Mouse (Mus musculus) kidney, postnatal 4 days (tissue): ENCODE measurements at regions not wholly inside any gene's neighbourhood (a gene's known extent, or its start where the extent isn't known, plus 50 kb on each side); places are given as distances from the start of the nearest gene placed in this dataset.

Experiments
- DNase-seq, 2 experiments: peaks; one replicate each; pipeline ENCODE4 v3.0.0; 2021; ENCODE audit warnings: mixed read lengths in 2 of 2

DNA sequence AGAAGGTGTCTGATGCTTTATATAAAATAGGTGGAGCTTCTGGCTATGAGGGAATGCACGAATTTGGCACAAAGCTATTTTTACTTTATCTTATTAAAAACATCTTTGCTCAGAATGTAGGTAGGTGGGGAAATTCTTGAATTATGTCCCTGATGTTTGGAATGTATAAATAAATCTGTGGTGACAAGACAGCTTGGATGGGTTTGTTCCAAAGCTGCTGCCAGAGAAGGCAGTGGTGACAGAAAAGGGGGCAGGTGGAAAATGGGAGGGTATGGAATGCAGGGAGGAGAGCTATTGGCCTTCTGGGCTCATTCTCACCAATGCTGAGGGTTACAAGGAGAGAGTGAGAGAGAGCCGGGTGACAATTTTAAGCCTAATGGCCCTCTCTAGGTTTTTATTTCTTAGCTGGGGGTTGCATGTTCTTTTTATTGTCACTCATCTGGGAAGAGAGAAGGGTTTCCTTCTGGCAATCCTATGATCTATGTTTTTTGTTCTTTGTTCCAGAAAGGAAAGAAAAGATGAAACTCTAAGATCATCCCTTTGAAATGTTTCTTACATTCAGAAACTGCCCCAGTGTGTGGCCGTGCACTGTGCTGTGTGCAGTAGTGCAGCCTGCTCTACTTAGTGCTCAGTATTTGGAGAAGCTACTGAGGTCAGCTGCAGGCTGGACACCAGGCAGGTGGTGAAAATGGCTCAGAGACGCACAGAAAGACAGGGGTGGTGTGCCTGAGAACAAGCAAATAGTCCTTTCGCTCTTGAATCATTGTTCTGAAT is 205.2 kb upstream of the Fam92a start:
- no peak for DNase-seq

- DNase-seq = no peak
Measured at GRCm38 (mm10) chr4:12369551-12369950, 197.7 kb upstream of the Fam92a start.

DNA sequence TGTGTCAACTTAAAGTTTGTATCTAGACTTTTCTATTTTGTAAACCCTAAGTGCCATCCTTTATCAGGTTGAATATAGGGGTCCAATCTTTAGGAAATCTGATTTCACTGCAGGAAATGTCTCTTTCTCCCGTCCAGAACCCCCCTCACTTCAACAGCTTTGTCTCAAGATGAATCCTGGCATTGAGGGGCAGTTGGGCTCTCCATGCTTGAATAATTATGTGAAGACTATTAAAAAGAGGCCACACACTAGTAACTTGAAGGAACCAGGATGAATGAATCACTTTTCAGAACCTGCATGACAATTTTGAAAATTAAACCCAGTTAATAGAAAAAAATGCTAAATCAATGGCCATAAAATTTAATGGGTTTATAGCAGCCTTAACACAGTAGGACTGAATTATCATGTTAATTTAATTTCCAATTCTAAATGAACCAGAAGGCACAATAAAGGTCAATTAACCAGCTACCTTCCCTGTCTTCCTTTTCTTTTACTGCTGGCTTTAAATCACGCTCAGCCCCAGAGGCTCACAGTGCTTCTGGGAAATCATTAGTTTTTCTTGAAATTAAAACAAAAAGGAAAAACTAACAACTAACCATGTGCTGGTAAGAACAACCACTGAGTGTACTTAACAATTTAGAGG is 185.3 kb upstream of the Fam92a start:
- DNase-seq = no peak

- no peak for DNase-seq
Measured at GRCm38 (mm10) chr4:12353337-12353856, 181.6 kb upstream of the Fam92a start.

DNA sequence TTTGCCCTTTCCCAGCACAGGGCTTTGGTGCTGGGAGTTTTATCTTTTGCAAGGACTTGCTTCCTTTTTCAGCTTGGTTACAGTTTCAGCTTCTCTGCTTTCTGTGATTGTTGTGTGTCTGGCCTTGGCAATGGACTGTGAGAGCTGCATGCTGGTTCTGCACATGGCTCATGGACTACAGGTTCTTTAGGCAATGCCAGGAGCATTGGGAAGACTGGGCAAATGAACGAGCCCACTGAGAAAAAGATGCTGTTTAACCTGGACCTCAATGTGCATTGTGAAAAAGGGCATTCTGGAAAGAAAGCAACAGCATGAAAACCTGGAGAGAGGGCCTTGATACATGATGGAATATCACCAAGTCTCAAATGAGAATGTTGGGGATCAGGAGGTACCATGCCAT is 167.4 kb upstream of the Fam92a start:
- DNase-seq = no peak

- DNase-seq = no peak
Measured at GRCm38 (mm10) chr4:12334832-12335587, 163.2 kb upstream of the Fam92a start.

- no peak for DNase-seq
Measured at GRCm38 (mm10) chr4:12334429-12334828, 162.6 kb upstream of the Fam92a start.

DNA sequence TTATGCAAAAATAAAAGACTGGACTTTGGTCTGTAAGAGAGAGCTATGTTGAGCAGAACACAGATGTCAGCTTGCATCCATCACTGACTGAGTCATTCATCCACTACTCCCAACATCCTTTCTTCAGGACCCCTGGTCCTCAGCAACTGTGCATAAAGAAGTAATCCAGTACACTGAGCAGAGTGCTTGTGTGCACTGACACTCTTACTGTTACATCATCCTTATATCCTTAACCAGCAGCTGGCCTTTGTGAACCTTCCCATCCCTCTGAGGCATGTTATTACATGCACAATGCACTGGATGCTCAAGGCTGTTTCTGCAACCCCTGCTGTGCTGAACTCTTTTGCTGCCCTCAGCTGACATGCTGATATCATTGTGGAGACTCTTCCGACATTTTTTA is 144.2 kb upstream of the Fam92a start:
- DNase-seq = no peak

DNA sequence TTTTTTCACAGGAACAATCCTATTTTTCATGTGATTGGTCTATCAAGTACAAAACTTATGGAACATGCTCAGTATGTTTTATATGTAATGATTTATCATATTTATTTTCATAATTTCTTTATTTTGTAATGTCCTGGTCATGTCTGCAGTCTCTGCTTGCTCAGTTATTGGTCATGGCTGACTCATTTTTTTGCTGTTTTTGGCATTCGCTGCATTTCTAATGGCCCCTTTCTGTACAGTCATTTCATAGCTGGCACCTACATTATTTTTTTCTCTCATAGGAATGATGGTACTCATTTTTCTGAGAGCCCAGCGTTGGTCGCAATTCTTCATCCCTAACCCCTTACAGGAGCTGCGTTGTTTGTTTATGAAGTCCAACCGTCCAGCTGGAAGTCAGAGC is 136.5 kb upstream of the Fam92a start:
- DNase-seq = no peak

GRCm38 (mm10) chr4:12306618-12307565 is 135.1 kb upstream of the Fam92a start:
- no peak for DNase-seq

GRCm38 (mm10) chr4:12287079-12287686 is 115.4 kb upstream of the Fam92a start:
- no peak for DNase-seq

DNA sequence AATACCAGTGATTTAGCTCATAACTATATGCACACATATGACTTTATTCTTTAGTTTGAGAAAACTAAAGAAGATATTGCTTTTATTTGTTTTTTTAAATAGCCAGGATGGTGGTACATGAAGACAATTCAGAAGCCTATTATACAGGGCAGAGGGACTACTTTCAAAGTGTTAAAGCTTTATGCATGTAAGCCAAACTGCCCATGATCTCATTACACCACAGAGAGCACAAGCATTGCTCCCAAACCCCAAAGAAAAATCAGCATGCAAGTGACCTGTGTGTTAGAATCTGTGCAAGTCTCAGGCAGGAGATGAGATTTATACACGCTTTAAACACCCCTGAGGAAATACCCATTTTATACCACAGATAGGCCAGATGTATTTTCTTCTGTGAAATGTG is 114.6 kb upstream of the Fam92a start:
- no peak for DNase-seq

DNA sequence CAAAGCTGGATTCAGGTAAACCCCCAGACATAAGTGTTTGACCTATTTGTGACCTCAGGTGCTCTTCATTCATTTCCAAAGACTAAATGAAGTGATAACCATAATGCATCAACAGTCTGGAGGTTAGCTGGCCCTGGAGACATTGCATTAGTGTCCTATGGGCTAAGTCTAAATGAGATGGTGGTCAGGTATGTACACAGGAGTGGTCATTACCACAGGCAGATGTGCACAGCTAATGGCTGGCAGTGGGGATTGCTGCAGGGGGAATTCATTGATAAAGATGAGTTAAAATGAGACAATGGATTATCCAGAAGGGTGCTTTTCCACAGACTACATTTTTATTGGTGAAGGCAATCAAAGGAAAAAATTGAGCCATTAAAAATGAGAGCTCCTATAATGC is 114.2 kb upstream of the Fam92a start:
- DNase-seq = no peak

- no peak for DNase-seq
Measured at GRCm38 (mm10) chr4:12277949-12278348, 106.1 kb upstream of the Fam92a start.

- no peak for DNase-seq
Measured at GRCm38 (mm10) chr4:12273369-12273768, 101.6 kb upstream of the Fam92a start.

DNA sequence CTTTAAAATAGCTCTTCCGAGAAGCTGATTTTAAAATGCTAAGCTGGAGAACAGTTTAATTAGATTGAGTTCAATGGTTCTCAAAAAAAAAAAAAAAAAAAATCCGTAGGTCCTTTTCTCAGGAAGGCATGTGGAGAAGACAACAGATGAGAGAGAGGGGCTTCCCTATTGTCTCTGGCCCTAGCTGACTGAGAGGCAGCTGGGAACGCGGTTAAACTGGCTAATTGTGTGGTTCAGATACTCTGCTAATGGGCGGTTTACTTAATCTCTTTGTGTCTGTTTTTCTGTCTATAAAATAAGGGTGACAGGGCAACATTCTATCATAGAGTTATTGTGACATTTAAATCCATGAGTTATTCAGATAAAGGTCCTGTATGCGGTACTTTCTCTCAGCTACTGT is 101.1 kb upstream of the Fam92a start:
- no peak for DNase-seq

DNA sequence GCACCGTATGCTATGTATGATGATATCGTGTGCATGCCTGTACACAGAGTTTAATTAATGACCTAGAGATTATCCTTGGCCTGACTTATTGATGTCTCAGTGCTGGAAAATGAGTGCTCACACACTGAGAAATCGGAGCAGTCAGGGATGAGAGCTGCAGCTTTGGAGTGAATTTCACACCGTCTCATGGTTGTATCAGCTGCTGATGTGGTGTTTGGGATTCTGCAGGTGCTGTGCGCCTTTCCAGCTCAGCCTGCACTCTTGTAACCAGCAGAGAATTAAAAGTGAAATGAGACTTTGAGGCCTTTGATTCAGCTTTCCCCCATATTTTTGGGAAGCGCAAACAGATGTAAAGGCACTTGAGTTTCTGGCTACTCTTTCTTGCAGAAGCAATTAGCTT is 100.6 kb upstream of the Fam92a start:
- no peak for DNase-seq

- no peak for DNase-seq
Measured at GRCm38 (mm10) chr4:12263746-12264145, 91.9 kb upstream of the Fam92a start.

DNA sequence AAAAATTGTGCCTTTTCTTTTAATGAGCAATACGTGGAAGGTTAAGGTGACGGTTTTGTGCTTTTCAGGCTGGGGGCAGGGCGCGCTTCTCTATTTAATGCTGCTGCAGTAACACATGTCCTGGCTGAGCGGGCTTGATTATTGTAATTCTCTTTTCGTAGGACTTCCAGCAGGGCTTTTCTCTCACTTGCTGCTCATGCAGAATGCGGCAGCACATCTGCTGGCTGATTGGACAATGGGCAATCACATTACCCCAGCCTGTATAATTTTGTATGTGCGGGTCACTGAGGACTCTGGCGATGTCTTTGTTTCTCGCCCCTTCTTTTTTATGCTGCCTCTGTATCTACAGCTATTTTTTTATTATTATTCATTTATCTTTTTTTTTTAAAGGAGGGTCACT is 91.4 kb upstream of the Fam92a start:
- DNase-seq = no peak

- no peak for DNase-seq
Measured at GRCm38 (mm10) chr4:12247994-12248393, 76.2 kb upstream of the Fam92a start.

- no peak for DNase-seq
Measured at GRCm38 (mm10) chr4:12246595-12246994, 74.8 kb upstream of the Fam92a start.
